Mouse (Mus musculus) gastrocnemius, adult 18-20 months (tissue): ENCODE results near the gene Hmgb3. TPM values are rescaled to one million over a fixed set of nuclear protein-coding genes. Genes with fewer than 3 reads are reported as not detected.

Experiments used
- DNase-seq: peaks from one replicate; pipeline ENCODE4 v3.0.0; 2021; ENCODE audit warnings: low spot score
- microRNA-seq: library from miRNA; unstranded; fragments of <30 nt; microRNA quantifications from one replicate; pipeline ENCODE4 v1.2.0, GENCODE M21; 2021
- total RNA-seq, 2 experiments: library from RNA; stranded (reverse); gene quantifications; 2 replicates each; pipeline ENCODE4 v1.2.3; 2021

Gene Hmgb3
- total RNA-seq, 2 experiments from 2014 or later = 8.1 to 12.8 TPM

- DNase-seq = no peak
These were observed 19.8 kb downstream of the Hmgb3 start for GRCm38 (mm10) chrX:71575550-71575949.

GRCm38 (mm10) chrX:71589181-71589580 is 33.5 kb downstream of the Hmgb3 start:
- DNase-seq = no peak

GRCm38 (mm10) chrX:71601052-71601611 is 45.4 kb downstream of the Hmgb3 start:
- peak; percentile 34 for DNase-seq

Small RNAs within 50 kb of the gene (microRNA-seq; reads per million reads assigned to microRNA genes)
- gene Gm23945 = not detected

Other genes with a start within 250 kb of the Hmgb3 start
- 10 to 100 TPM; 36.8 to 42.5 TPM for gene Mtmr1, start 191.2 kb upstream of the Hmgb3 start, total RNA-seq
- 10 to 100 TPM; 52.5 to 59.3 TPM for gene Cd99l2, start 63.1 kb upstream of the Hmgb3 start, total RNA-seq
- gene Gpr50, start 107.7 kb downstream of the Hmgb3 start, total RNA-seq = not detected